In the genomic region with DNA sequence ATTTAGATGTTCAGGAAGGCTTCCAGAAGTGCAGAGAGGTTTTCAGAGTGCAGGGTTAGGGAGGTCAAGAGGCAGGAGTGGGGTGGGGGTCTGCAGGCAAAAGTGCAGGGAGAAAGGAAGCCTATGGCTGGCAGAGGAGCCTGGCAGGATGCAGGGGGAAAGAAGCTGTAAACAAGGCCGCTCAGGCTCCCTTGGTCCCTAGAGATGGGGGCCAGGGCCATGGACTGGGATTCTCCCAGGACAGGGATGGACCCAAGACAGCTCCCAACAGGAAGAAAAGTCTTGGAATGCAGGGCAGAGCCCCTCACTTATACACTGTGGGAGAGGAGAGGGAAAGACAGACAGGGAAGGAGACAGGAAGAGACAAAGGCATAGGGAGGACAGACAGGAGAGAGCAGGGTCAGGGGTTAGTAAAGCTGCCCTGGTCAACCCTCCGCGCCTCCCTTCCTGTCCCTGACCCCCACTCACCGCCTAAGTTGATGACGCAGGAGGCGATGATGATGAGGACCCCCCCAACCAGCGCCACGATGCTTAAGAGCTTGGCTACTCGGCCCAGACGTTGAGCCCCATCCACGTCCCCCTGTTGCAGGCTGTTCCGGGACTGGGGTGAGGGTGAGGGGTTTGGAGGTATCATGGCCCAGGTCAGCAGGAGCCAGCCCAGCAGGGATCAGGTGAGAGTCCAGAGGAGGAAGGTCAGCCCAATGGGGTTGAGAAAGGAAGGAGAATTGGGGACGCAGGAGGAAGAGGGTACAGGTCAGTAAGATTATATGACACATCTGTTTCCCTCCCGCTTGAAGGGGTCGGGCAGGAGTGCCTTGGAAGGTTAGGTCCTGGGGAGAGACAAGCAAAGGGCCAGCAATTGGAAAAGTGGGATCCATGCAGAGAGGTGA, we compare ENCODE assay signal across 9 mouse cellular contexts. TPM values are rescaled to one million over a fixed set of nuclear protein-coding genes. Genes with fewer than 3 reads are reported as not detected.
DNase-seq lines count a peak whose midpoint lies in the region; ATAC-seq and TF ChIP-seq lines count a peak whose summit lies in the region.
"Had no signal": no experiment of that assay in that cellular context is flagged by ENCODE, and none has a peak within 500 bp of the region (broad histone marks: within the 10 kb centered on the region; RNA-seq: fewer than 3 reads in every experiment).

No protein-coding gene starts in this region.

- H3K27ac ChIP-seq in lung, embryonic 16.5 days (ENCODE audit: low read length) = peak overlapping the region; percentile 98
- H3K27ac ChIP-seq in intestine, embryonic 16.5 days (ENCODE audit: low read length) = peak overlapping the region; percentile 65
- peak overlapping the region; percentile 66 for H3K27ac ChIP-seq in stomach, embryonic 16.5 days (ENCODE audit: low read length)

- no peak for ATAC-seq in lung, embryonic 16.5 days (ENCODE audit: low read depth)
- ATAC-seq in intestine, embryonic 16.5 days = no peak
- ATAC-seq in stomach, embryonic 16.5 days (ENCODE audit: insufficient read depth, low FRiP score) = no peak

- no peak overlapping the region for H3K4me3 ChIP-seq in lung, embryonic 16.5 days (ENCODE audit: low read length)
- H3K4me3 ChIP-seq in lung, adult 2 months (replicated peaks; ENCODE audit: extremely low read depth, low read depth, low read length) = no peak overlapping the region
- no peak overlapping the region for H3K4me3 ChIP-seq in intestine, embryonic 16.5 days (ENCODE audit: low read length)
- 0 out of 2 replicates have a peak overlapping the region, but pooled peaks have one; percentile 8 for H3K4me3 ChIP-seq in stomach, embryonic 16.5 days (replicated peaks; ENCODE audit: low read length)

- DNase-seq in cerebellum, adult 11-12 months = peak; percentile 73
- no peak for DNase-seq in cerebellum, postnatal 36 days
- no peak for DNase-seq in lung, adult 2 months
- no peak for DNase-seq in layer of hippocampus, postnatal 25 days (ENCODE audit: extremely low spot score in 1 of 2, low spot score in 1 of 2)
- no peak for DNase-seq in MN1 (ENCODE audit: low spot score)
- DNase-seq: kidney, postnatal 4 days had no signal

- no peaks in the 10 kb centered on the region for H3K9me3 ChIP-seq in lung, embryonic 16.5 days (ENCODE audit: control insufficient read depth, low read length)
- H3K9me3 ChIP-seq in intestine, embryonic 16.5 days (ENCODE audit: control insufficient read depth, low read length) = no peaks in the 10 kb centered on the region
- no peaks in the 10 kb centered on the region for H3K9me3 ChIP-seq in stomach, embryonic 16.5 days (replicated peaks; ENCODE audit: control insufficient read depth, low read length)

- H3K27me3 ChIP-seq in lung, embryonic 16.5 days (ENCODE audit: control insufficient read depth, insufficient read depth, low read depth, low read length) = no peaks in the 10 kb centered on the region
- no peaks in the 10 kb centered on the region for H3K27me3 ChIP-seq in intestine, embryonic 16.5 days (replicated peaks; ENCODE audit: control insufficient read depth, insufficient read depth, low read length)
- H3K27me3 ChIP-seq in stomach, embryonic 16.5 days (ENCODE audit: control insufficient read depth, insufficient read depth, low read length) = no peaks in the 10 kb centered on the region

- H3K4me2 ChIP-seq in lung, embryonic 16.5 days (ENCODE audit: low read depth, low read length) = peak overlapping the region; percentile 18
- H3K4me2 ChIP-seq in intestine, embryonic 16.5 days (ENCODE audit: low read depth, low read length) = 0 out of 2 replicates have a peak overlapping the region, but pooled peaks have one; percentile 83
- peak overlapping the region; percentile 84 for H3K4me2 ChIP-seq in stomach, embryonic 16.5 days (ENCODE audit: low read depth, low read length)

- peaks cover 21% of the 10 kb centered on the region for H3K36me3 ChIP-seq in lung, embryonic 16.5 days (ENCODE audit: control insufficient read depth, insufficient read depth, low read length)
- H3K36me3 ChIP-seq in intestine, embryonic 16.5 days (ENCODE audit: control insufficient read depth, insufficient read depth, low read length) = peaks cover 13% of the 10 kb centered on the region
- H3K36me3 ChIP-seq in stomach, embryonic 16.5 days (ENCODE audit: control insufficient read depth, insufficient read depth, low read length) = peaks cover 15% of the 10 kb centered on the region; the same call in 1 of the 2 replicates

- peak overlapping the region; percentile 46 for H3K9ac ChIP-seq in lung, embryonic 16.5 days (ENCODE audit: low read length)
- peak overlapping the region; percentile 9; the same call in 1 of the 2 replicates for H3K9ac ChIP-seq in intestine, embryonic 16.5 days (ENCODE audit: low read depth, low read length)
- H3K9ac ChIP-seq in stomach, embryonic 16.5 days (ENCODE audit: low read length) = peak overlapping the region; percentile 65

- no peak for TF ChIP-seq POLR2A in lung, adult 2 months (IDR thresholded peaks at IDR 0.05; ENCODE audit: borderline replicate concordance, extremely low read depth, low read depth, low read length)

- H3K4me1 ChIP-seq in lung, embryonic 16.5 days (replicated peaks; ENCODE audit: control insufficient read depth, insufficient read depth, low read length) = peaks cover 73% of the 10 kb centered on the region
- H3K4me1 ChIP-seq in lung, adult 2 months (ENCODE audit: control insufficient read depth, insufficient read depth, low read length) = peaks cover 13% of the 10 kb centered on the region; the same call in 1 of the 2 replicates
- peaks cover 72% of the 10 kb centered on the region for H3K4me1 ChIP-seq in intestine, embryonic 16.5 days (ENCODE audit: control insufficient read depth, insufficient read depth, low read length)
- H3K4me1 ChIP-seq in stomach, embryonic 16.5 days (ENCODE audit: control insufficient read depth, insufficient read depth, low read length) = peaks cover 75% of the 10 kb centered on the region

- 61% methylated on average over 15 of the region's 15 CpGs for WGBS in lung, embryonic 16.5 days
- 70% methylated on average over 15 of the region's 15 CpGs for WGBS in lung, adult 2 months
- 66% methylated on average over 15 of the region's 15 CpGs for WGBS in intestine, embryonic 16.5 days
- 70% methylated on average over 15 of the region's 15 CpGs for WGBS in stomach, embryonic 16.5 days

- no peak for TF ChIP-seq CTCF in lung, adult 2 months (IDR thresholded peaks at IDR 0.05; ENCODE audit: insufficient read depth, low read length)

RNA-seq across cellular contexts. Expression of gene Pagr1a, which starts 1.5 kb away (rescaled TPM):
- 45.9 and 67.2 TPM in 2 replicates for polyA plus RNA-seq in lung, embryonic 16.5 days (2015; fragmentation: Nextera tagmentation; extraction: Ambion mirVana)
- 5.7 and 7.5 TPM in 2 replicates for polyA plus RNA-seq in lung, adult 2 months (2012; rRNA removed)
- 69.8 and 82.7 TPM in 2 replicates for polyA plus RNA-seq in intestine, embryonic 16.5 days (2015; fragmentation: Nextera tagmentation; extraction: Ambion mirVana)
- polyA plus RNA-seq in stomach, embryonic 16.5 days (2015; fragmentation: Nextera tagmentation; extraction: Ambion mirVana) = 43.5 and 56.6 TPM in 2 replicates
- total RNA-seq in layer of hippocampus, postnatal 25 days (2021) = 10 to 100 TPM; 20.5 to 27.7 TPM

RNA-seq across cellular contexts. Expression of gene Gm42742, which starts 2.2 kb away (rescaled TPM):
- polyA plus RNA-seq in lung, embryonic 16.5 days (2015; fragmentation: Nextera tagmentation; extraction: Ambion mirVana) = 39.1 and 63.1 TPM in 2 replicates
- polyA plus RNA-seq in lung, adult 2 months (2012; rRNA removed) = 26.5 and 38.8 TPM in 2 replicates
- 21.9 and 23.5 TPM in 2 replicates for polyA plus RNA-seq in intestine, embryonic 16.5 days (2015; fragmentation: Nextera tagmentation; extraction: Ambion mirVana)
- polyA plus RNA-seq in stomach, embryonic 16.5 days (2015; fragmentation: Nextera tagmentation; extraction: Ambion mirVana) = 31.1 and 39.0 TPM in 2 replicates
- 10 to 100 TPM; 51.0 to 57.8 TPM for total RNA-seq in layer of hippocampus, postnatal 25 days (2021)

RNA-seq across cellular contexts. Expression of gene Prrt2, which starts 2.4 kb away (rescaled TPM):
- 4.5 TPM in 2 replicates for polyA plus RNA-seq in lung, embryonic 16.5 days (2015; fragmentation: Nextera tagmentation; extraction: Ambion mirVana)
- polyA plus RNA-seq in lung, adult 2 months (2012; rRNA removed) = 8.1 and 9.8 TPM in 2 replicates
- 2.9 and 3.8 TPM in 2 replicates for polyA plus RNA-seq in intestine, embryonic 16.5 days (2015; fragmentation: Nextera tagmentation; extraction: Ambion mirVana)
- polyA plus RNA-seq in stomach, embryonic 16.5 days (2015; fragmentation: Nextera tagmentation; extraction: Ambion mirVana) = 8.5 and 9.6 TPM in 2 replicates
- total RNA-seq in layer of hippocampus, postnatal 25 days (2021) = 100 to 1,000 TPM; 226 to 235 TPM

RNA-seq across cellular contexts. Expression of gene Pagr1b, which starts 2.4 kb away (rescaled TPM):
- 0.62 and 0.93 TPM in 2 replicates for polyA plus RNA-seq in lung, embryonic 16.5 days (2015; fragmentation: Nextera tagmentation; extraction: Ambion mirVana)
- 2.6 and 2.8 TPM in 2 replicates for polyA plus RNA-seq in lung, adult 2 months (2012; rRNA removed)
- polyA plus RNA-seq in intestine, embryonic 16.5 days (2015; fragmentation: Nextera tagmentation; extraction: Ambion mirVana) = 0.78 and 2.5 TPM in 2 replicates
- 0.36 TPM in 1 of 2 replicates, not detected in the other for polyA plus RNA-seq in stomach, embryonic 16.5 days (2015; fragmentation: Nextera tagmentation; extraction: Ambion mirVana)
- not detected for total RNA-seq in layer of hippocampus, postnatal 25 days (2021)

RNA-seq across cellular contexts. Expression of gene Mvp, which starts 4.2 kb away (rescaled TPM):
- 14.9 and 17.9 TPM in 2 replicates for polyA plus RNA-seq in lung, embryonic 16.5 days (2015; fragmentation: Nextera tagmentation; extraction: Ambion mirVana)
- 82.2 and 125 TPM in 2 replicates for polyA plus RNA-seq in lung, adult 2 months (2012; rRNA removed)
- 73.7 and 84.9 TPM in 2 replicates for polyA plus RNA-seq in intestine, embryonic 16.5 days (2015; fragmentation: Nextera tagmentation; extraction: Ambion mirVana)
- polyA plus RNA-seq in stomach, embryonic 16.5 days (2015; fragmentation: Nextera tagmentation; extraction: Ambion mirVana) = 28.0 and 28.3 TPM in 2 replicates
- 1 to 10 TPM; 7.0 to 7.4 TPM for total RNA-seq in layer of hippocampus, postnatal 25 days (2021)

Comparison
In these comparisons a context has a peak if more than half of its experiments do, and no peak if none do; other contexts are left out.
1. H3K4me2 ChIP-seq: peak in every context shown above with its lines; median percentile 84 in stomach, embryonic 16.5 days; 83 in intestine, embryonic 16.5 days; 18 in lung, embryonic 16.5 days.
2. H3K9ac ChIP-seq: peak in every context shown above with its lines; median percentile 65 in stomach, embryonic 16.5 days; 46 in lung, embryonic 16.5 days; 9 in intestine, embryonic 16.5 days.